Mouse (Mus musculus) liver, postnatal 0 days (tissue): ENCODE data around the gene 0610030E20Rik. TPM values are rescaled to one million over a fixed set of nuclear protein-coding genes. Genes with fewer than 3 reads are reported as not detected.

Experiments used
- ATAC-seq: fragments of 200-750 bp; cut with Nextera tagmentation; 2 replicates; pipeline ENCODE4 v1.8.0; 2017; ENCODE audit warnings: mild to moderate bottlenecking, moderate library complexity
- DNase-seq: peaks from one replicate; pipeline ENCODE4 v3.0.0-alpha.2; 2016
- H3K27ac ChIP-seq: fragments of 300-500 bp; sonication (generic); 2 replicates; pipeline ENCODE4 v1.5.1; 2014; ENCODE audit warnings: antibody characterized with exemption, moderate library complexity, mild to moderate bottlenecking, low read depth
- H3K27me3 ChIP-seq: fragments of 300-500 bp; sonication (generic); 2 replicates; pipeline ENCODE4 v1.6.1; 2014; ENCODE audit warnings: low read length, control low read depth, mixed read lengths; ENCODE audit not compliant: insufficient read depth
- H3K36me3 ChIP-seq: fragments of 300-500 bp; sonication (generic); replicated peaks from 2 replicates; pipeline ENCODE4 v1.6.1; 2014; ENCODE audit warnings: mild to moderate bottlenecking, control low read depth, low read length, moderate library complexity, mixed read lengths; ENCODE audit not compliant: insufficient read depth
- H3K4me1 ChIP-seq: fragments of 300-500 bp; sonication (generic); 2 replicates; pipeline ENCODE4 v1.6.1; 2014; ENCODE audit warnings: antibody characterized with exemption, mild to moderate bottlenecking, control low read depth; ENCODE audit not compliant: insufficient read depth
- H3K4me2 ChIP-seq: fragments of 300-500 bp; sonication (generic); 2 replicates; pipeline ENCODE4 v1.6.1; 2014; ENCODE audit warnings: low read depth, mild to moderate bottlenecking, low read length, moderate library complexity, mixed read lengths
- H3K4me3 ChIP-seq: fragments of 300-500 bp; sonication (generic); 2 replicates; pipeline ENCODE4 v1.5.1; 2014; ENCODE audit warnings: low read depth, low read length
- H3K9ac ChIP-seq: fragments of 300-500 bp; sonication (generic); replicated peaks from 2 replicates; pipeline ENCODE4 v1.6.1; 2014; ENCODE audit warnings: mild to moderate bottlenecking, moderate library complexity
- H3K9me3 ChIP-seq: fragments of 300-500 bp; sonication (generic); 2 replicates; pipeline ENCODE4 v1.6.1; 2016; ENCODE audit warnings: mild to moderate bottlenecking, control low read depth, low read length, mixed read lengths
- CTCF ChIP-seq: sonication (generic); IDR thresholded peaks from 2 replicates; pipeline ENCODE4 v1.5.1; 2016; ENCODE audit warnings: antibody characterized with exemption, low read depth
- EP300 ChIP-seq: IDR thresholded peaks from 2 replicates; pipeline ENCODE4 v1.6.1; 2016; ENCODE audit warnings: antibody characterized with exemption, low read depth, mild to moderate bottlenecking
- WGBS: fragments of 180-500 bp; shearing (Covaris S2); extraction: QIAGEN DNeasy Blood & Tissue Kit; methylation state at CpG from one replicate; pipeline ENCODE4 v1.1.7; 2014; ENCODE audit not compliant: insufficient replicate concordance; 5-methylcytosine and 5-hydroxymethylcytosine counted together
- polyA plus RNA-seq: library from polyadenylated mRNA; unstranded; fragments of >200 nt; fragmentation: Nextera tagmentation; extraction: Ambion mirVana; gene quantifications from 2 replicates; pipeline ENCODE4 v1.2.1, GENCODE M21; 2015

0610030E20Rik gene
- polyA plus RNA-seq, 1 experiment from 2014 or later, result 13.3 TPM

- Histone ChIP-seq H3K27me3 (peaks cover 7% of the 10 kb centered on the region), H3K27ac (peak overlapping the region; percentile 55; the same call in 1 of the 2 replicates), H3K4me2 (no peak overlapping the region), H3K36me3 (peaks cover 41% of the 10 kb centered on the region), H3K9ac (0 out of 2 replicates have a peak overlapping the region, but pooled peaks have one; percentile 7), H3K4me1 (peaks cover 47% of the 10 kb centered on the region), H3K9me3 (no peaks in the 10 kb centered on the region), H3K4me3 (no peak overlapping the region)
- no peak for DNase-seq
- TF ChIP-seq EP300, result no peak
- TF ChIP-seq CTCF, result no peak
- no peak for ATAC-seq
- 64% methylated on average over 2 of the region's 2 CpGs for WGBS
Observed at GRCm38 (mm10) chr6:72359343-72359742, 12.2 kb downstream of the 0610030E20Rik start.

GRCm38 (mm10) chr6:72359891-72360598 lies 12.9 kb downstream of the 0610030E20Rik start:
- Histone ChIP-seq H3K9ac (no peak overlapping the region; the same call in 1 of the 2 replicates), H3K4me3 (no peak overlapping the region)
- WGBS, result 58% methylated on average over 11 of the region's 11 CpGs

GRCm38 (mm10) chr6:72360599-72360935 lies 13.4 kb downstream of the 0610030E20Rik start:
- H3K4me3 ChIP-seq, result peak overlapping the region; percentile 72; the same call in 1 of the 2 replicates
- peaks cover 38% of the 10 kb centered on the region for H3K4me1 ChIP-seq

More at GRCm38 (mm10) chr6:72359891-72360598, 12.9 kb downstream of the 0610030E20Rik start:
- Histone ChIP-seq H3K9me3 (no peaks in the 10 kb centered on the region), H3K27ac (0 out of 2 replicates have a peak overlapping the region, but pooled peaks have one; percentile 55), H3K4me2 (peak overlapping the region; percentile 89), H3K4me1 (peaks cover 40% of the 10 kb centered on the region), H3K27me3 (peaks cover 7% of the 10 kb centered on the region), H3K36me3 (peaks cover 41% of the 10 kb centered on the region)
- TF ChIP-seq EP300 (no peak), CTCF (no peak)
- ATAC-seq (no peak), DNase-seq (no peak)

GRCm38 (mm10) chr6:72361121-72361551 lies 14.0 kb downstream of the 0610030E20Rik start:
- Histone ChIP-seq H3K4me1 (peaks cover 36% of the 10 kb centered on the region), H3K27me3 (no peaks in the 10 kb centered on the region; the same call in 1 of the 2 replicates), H3K27ac (peak overlapping the region; percentile 41), H3K36me3 (peaks cover 41% of the 10 kb centered on the region), H3K9me3 (no peaks in the 10 kb centered on the region), H3K4me2 (peak overlapping the region; percentile 89), H3K9ac (peak overlapping the region; percentile 80), H3K4me3 (peak overlapping the region; percentile 72)
- no peak for TF ChIP-seq EP300
- no peak for TF ChIP-seq CTCF
- 25% methylated on average over 5 of the region's 5 CpGs for WGBS
- DNase-seq (no peak), ATAC-seq (no peak)

More at GRCm38 (mm10) chr6:72360599-72360935, 13.4 kb downstream of the 0610030E20Rik start:
- DNase-seq (no peak), ATAC-seq (no peak)
- H3K9me3 ChIP-seq, result no peaks in the 10 kb centered on the region
- peak overlapping the region; percentile 89 for H3K4me2 ChIP-seq
- H3K9ac ChIP-seq, result peak overlapping the region; percentile 80
- H3K27ac ChIP-seq, result 0 out of 2 replicates have a peak overlapping the region, but pooled peaks have one; percentile 44
- peaks cover 41% of the 10 kb centered on the region for H3K36me3 ChIP-seq
- H3K27me3 ChIP-seq, result peaks cover 4% of the 10 kb centered on the region
- 69% methylated on average over 7 of the region's 7 CpGs for WGBS
- TF ChIP-seq CTCF, result no peak

- H3K4me1 ChIP-seq, result peaks cover 34% of the 10 kb centered on the region
- no peaks in the 10 kb centered on the region for H3K27me3 ChIP-seq
- peaks cover 32% of the 10 kb centered on the region for H3K36me3 ChIP-seq
Observed at GRCm38 (mm10) chr6:72362132-72363028, 15.3 kb downstream of the 0610030E20Rik start.

GRCm38 (mm10) chr6:72364009-72364408 lies 16.9 kb downstream of the 0610030E20Rik start:
- H3K4me3 ChIP-seq, result no peak overlapping the region
- H3K27me3 ChIP-seq, result no peaks in the 10 kb centered on the region
- DNase-seq (no peak), ATAC-seq (no peak)
- H3K9ac ChIP-seq, result no peak overlapping the region
- H3K9me3 ChIP-seq, result no peaks in the 10 kb centered on the region
- H3K4me2 ChIP-seq, result no peak overlapping the region
- TF ChIP-seq EP300, result no peak
- TF ChIP-seq CTCF, result peak; percentile 49
- 46% methylated on average over 7 of the region's 7 CpGs for WGBS
- H3K27ac ChIP-seq, result no peak overlapping the region
- H3K4me1 ChIP-seq, result peaks cover 24% of the 10 kb centered on the region
- H3K36me3 ChIP-seq, result peaks cover 24% of the 10 kb centered on the region

More at GRCm38 (mm10) chr6:72362132-72363028, 15.3 kb downstream of the 0610030E20Rik start:
- H3K4me3 ChIP-seq, result peak overlapping the region; percentile 72
- peak; percentile 94 for DNase-seq
- TF ChIP-seq EP300 (peak; percentile 77), CTCF (peak; percentile 66)
- H3K4me2 ChIP-seq, result peak overlapping the region; percentile 89
- H3K9me3 ChIP-seq, result no peaks in the 10 kb centered on the region
- ATAC-seq, result peak; percentile 98
- H3K9ac ChIP-seq, result peak overlapping the region; percentile 80
- under 1% methylated on average over 42 of the region's 42 CpGs for WGBS
- H3K27ac ChIP-seq, result peak overlapping the region; percentile 89
